ENCODE assay signal across 8 mouse cellular contexts in the genomic region with DNA sequence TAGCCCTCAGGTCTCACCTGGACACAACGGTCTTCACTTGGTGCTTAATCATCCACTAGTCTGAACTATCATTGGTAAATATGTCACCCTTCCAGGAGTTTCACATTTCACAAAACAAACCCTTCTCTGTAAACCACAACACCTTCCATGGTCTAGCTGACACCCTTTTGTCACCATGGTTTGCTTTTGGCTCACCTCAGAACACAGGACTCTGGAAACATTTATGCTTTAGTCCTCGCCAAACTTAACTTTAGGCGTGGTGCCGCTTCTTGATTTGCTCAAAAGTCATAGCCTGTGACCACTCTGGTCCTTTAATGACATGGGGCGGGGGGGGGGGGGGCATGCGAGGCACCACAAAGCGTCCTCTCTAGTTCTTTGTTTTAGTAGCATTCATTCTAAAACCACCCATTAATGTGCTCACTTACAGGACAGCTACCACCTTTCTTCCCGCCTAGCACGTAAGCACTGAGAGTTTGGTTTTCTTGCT. TPM values are rescaled to one million over a fixed set of nuclear protein-coding genes. Genes with fewer than 3 reads are reported as not detected.
DNase-seq lines count a peak whose midpoint lies in the region; ATAC-seq lines count a peak whose summit lies in the region.

No protein-coding gene starts in this region.

- no peak for DNase-seq in heart, embryonic 10.5 days (ENCODE audit: low spot score)
- DNase-seq in heart, postnatal 14 days: no peak
- peak; percentile 88 for DNase-seq in CD4-positive, CD25-positive, alpha-beta regulatory T cell, adult 2 months (ENCODE audit: low read depth, low spot score)
- peak; percentile 35 for DNase-seq in lung, postnatal 10 days
- no peak for DNase-seq in yolk sac, embryonic 10.5 days (ENCODE audit: low spot score)
- DNase-seq in ovary, postnatal 10 days (ENCODE audit: low spot score): no peak
- no peak for DNase-seq in Muller cell, postnatal 12 days (ENCODE audit: inconsistent ontology term)

- intact Hi-C loops in heart, postnatal 14 days (cut with DNase I): no loop called here

- peak overlapping the region; percentile 67 for H3K9ac ChIP-seq in forebrain, embryonic 16.5 days (replicated peaks; ENCODE audit: low read depth, low read length)

- no peak for ATAC-seq in forebrain, embryonic 16.5 days

- H3K27me3 ChIP-seq in heart, embryonic 10.5 days (ENCODE audit: insufficient read depth, poor library complexity, severe bottlenecking): no peaks in the 10 kb centered on the region
- H3K27me3 ChIP-seq in forebrain, embryonic 16.5 days (replicated peaks; ENCODE audit: control insufficient read depth, insufficient read depth, low read length): no peaks in the 10 kb centered on the region

- 39% methylated on average over 9 of the region's 9 CpGs for WGBS in heart, embryonic 10.5 days
- WGBS in forebrain, embryonic 16.5 days: 42% methylated on average over 9 of the region's 9 CpGs

- H3K27ac ChIP-seq in heart, embryonic 10.5 days: peak overlapping the region; percentile 97
- peak overlapping the region; percentile 96; the same call in 1 of the 2 replicates for H3K27ac ChIP-seq in forebrain, embryonic 16.5 days (ENCODE audit: low read length)

- H3K4me1 ChIP-seq in heart, embryonic 10.5 days: peaks cover 29% of the 10 kb centered on the region
- H3K4me1 ChIP-seq in forebrain, embryonic 16.5 days (replicated peaks; ENCODE audit: control insufficient read depth, insufficient read depth, low read length): peaks cover 29% of the 10 kb centered on the region

- H3K4me2 ChIP-seq in forebrain, embryonic 16.5 days (ENCODE audit: low read length): peak overlapping the region; percentile 65

- no peaks in the 10 kb centered on the region for H3K9me3 ChIP-seq in heart, embryonic 10.5 days
- no peaks in the 10 kb centered on the region for H3K9me3 ChIP-seq in forebrain, embryonic 16.5 days (ENCODE audit: control insufficient read depth, low read length)

- peak overlapping the region; percentile 85 for H3K4me3 ChIP-seq in heart, embryonic 10.5 days
- H3K4me3 ChIP-seq in forebrain, embryonic 16.5 days (replicated peaks; ENCODE audit: low read length): peak overlapping the region; percentile 81

- no peaks in the 10 kb centered on the region for H3K36me3 ChIP-seq in heart, embryonic 10.5 days
- H3K36me3 ChIP-seq in forebrain, embryonic 16.5 days (ENCODE audit: control insufficient read depth, insufficient read depth): no peaks in the 10 kb centered on the region

RNA-seq across cellular contexts. Expression of a gene that starts 1.0 kb away (rescaled TPM):
- polyA plus RNA-seq in heart, embryonic 10.5 days (2016; fragmentation: Nextera tagmentation; extraction: Ambion mirVana): 29.5 and 44.2 TPM in 2 replicates
- total RNA-seq in heart, postnatal 14 days (2021): 10 to 100 TPM; 24.3 to 27.2 TPM
- polyA plus RNA-seq in forebrain, embryonic 16.5 days (2015; fragmentation: Nextera tagmentation; extraction: Ambion mirVana): 39.4 and 40.1 TPM in 2 replicates

RNA-seq across cellular contexts. Expression of a gene that starts 17.2 kb away (rescaled TPM):
- 0.21 and 8.5 TPM in 2 replicates for polyA plus RNA-seq in heart, embryonic 10.5 days (2016; fragmentation: Nextera tagmentation; extraction: Ambion mirVana)
- not detected for total RNA-seq in heart, postnatal 14 days (2021)
- polyA plus RNA-seq in forebrain, embryonic 16.5 days (2015; fragmentation: Nextera tagmentation; extraction: Ambion mirVana): not detected in 2 replicates

RNA-seq across cellular contexts. Expression of a gene that starts 20.2 kb away (rescaled TPM):
- polyA plus RNA-seq in heart, embryonic 10.5 days (2016; fragmentation: Nextera tagmentation; extraction: Ambion mirVana): 0.17 and 0.21 TPM in 2 replicates
- total RNA-seq in heart, postnatal 14 days (2021): 1 to 10 TPM in 1 of 2 experiments, under 1 TPM in 1; 0.81 to 1.6 TPM
- polyA plus RNA-seq in forebrain, embryonic 16.5 days (2015; fragmentation: Nextera tagmentation; extraction: Ambion mirVana): 4.1 and 4.3 TPM in 2 replicates

RNA-seq across cellular contexts. Expression of a gene that starts 28.8 kb away (rescaled TPM):
- polyA plus RNA-seq in heart, embryonic 10.5 days (2016; fragmentation: Nextera tagmentation; extraction: Ambion mirVana): not detected in 2 replicates
- not detected for total RNA-seq in heart, postnatal 14 days (2021)
- 0.43 and 0.84 TPM in 2 replicates for polyA plus RNA-seq in forebrain, embryonic 16.5 days (2015; fragmentation: Nextera tagmentation; extraction: Ambion mirVana)

RNA-seq across cellular contexts. Expression of a gene that starts 44.1 kb away (rescaled TPM):
- 101 and 166 TPM in 2 replicates for polyA plus RNA-seq in heart, embryonic 10.5 days (2016; fragmentation: Nextera tagmentation; extraction: Ambion mirVana)
- 10 to 100 TPM; 27.0 to 27.3 TPM for total RNA-seq in heart, postnatal 14 days (2021)
- polyA plus RNA-seq in forebrain, embryonic 16.5 days (2015; fragmentation: Nextera tagmentation; extraction: Ambion mirVana): 792 and 816 TPM in 2 replicates

Comparison
In these comparisons a context has a peak if more than half of its experiments do, and no peak if none do; other contexts are left out.
1. DNase-seq: peak in CD4-positive, CD25-positive, alpha-beta regulatory T cell, adult 2 months (single experiment) and lung, postnatal 10 days (single experiment); none in heart, embryonic 10.5 days (single experiment), heart, postnatal 14 days (0 of 2), yolk sac, embryonic 10.5 days (single experiment), ovary, postnatal 10 days (single experiment) and Muller cell, postnatal 12 days (single experiment).